9 mouse cellular contexts compared by ENCODE assay signal in the genomic region with DNA sequence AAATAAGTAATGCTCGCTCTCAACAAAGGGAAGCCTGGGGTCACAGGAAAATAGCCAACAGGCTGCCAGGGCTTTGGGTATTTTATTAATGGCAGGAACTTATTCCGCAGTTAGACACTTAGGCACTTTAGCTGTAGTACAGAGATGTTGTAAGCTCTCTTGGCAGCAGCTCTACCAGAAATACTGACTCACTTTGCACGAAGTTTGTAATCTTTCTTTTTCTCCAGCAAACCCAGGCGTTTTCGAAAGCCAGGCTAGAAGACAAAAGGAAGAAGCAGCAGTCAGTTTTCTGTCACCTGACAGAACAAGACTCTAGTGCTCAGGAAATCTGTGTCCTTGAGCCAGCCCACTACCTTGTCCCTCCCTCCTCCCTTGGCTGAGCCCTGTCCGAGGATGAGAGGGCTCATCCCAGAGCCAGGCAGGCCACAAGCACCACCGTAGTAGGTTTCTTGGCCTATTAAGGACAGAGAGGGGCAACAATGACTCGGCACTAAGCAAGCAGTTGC. TPM values are rescaled to one million over a fixed set of nuclear protein-coding genes. Genes with fewer than 3 reads are reported as not detected.
DNase-seq lines count a peak whose midpoint lies in the region; ATAC-seq and TF ChIP-seq lines count a peak whose summit lies in the region.
"Had no signal": no experiment of that assay in that cellular context is flagged by ENCODE, and none has a peak within 500 bp of the region (broad histone marks: within the 10 kb centered on the region; RNA-seq: fewer than 3 reads in every experiment).

No protein-coding gene starts in this region.

- H3K9me3 ChIP-seq in heart, embryonic 13.5 days: no peaks in the 10 kb centered on the region
- no peaks in the 10 kb centered on the region for H3K9me3 ChIP-seq in heart, embryonic 10.5 days

- H3K27me3 ChIP-seq in heart, embryonic 13.5 days (replicated peaks): no peaks in the 10 kb centered on the region
- no peaks in the 10 kb centered on the region for H3K27me3 ChIP-seq in heart, embryonic 10.5 days (ENCODE audit: insufficient read depth, poor library complexity, severe bottlenecking)

- peak overlapping the region; percentile 73 for H3K27ac ChIP-seq in heart, embryonic 13.5 days (replicated peaks)
- no peak overlapping the region for H3K27ac ChIP-seq in heart, embryonic 10.5 days
- no peak overlapping the region for H3K27ac ChIP-seq in layer of hippocampus, adult 2 months

- peaks cover 80% of the 10 kb centered on the region for H3K36me3 ChIP-seq in heart, embryonic 13.5 days
- peaks cover 64% of the 10 kb centered on the region for H3K36me3 ChIP-seq in heart, embryonic 10.5 days

- H3K9ac ChIP-seq in heart, embryonic 13.5 days: peak overlapping the region; percentile 48; the same call in 1 of the 2 replicates

- 59% methylated on average over 8 of the region's 8 CpGs for WGBS in heart, embryonic 13.5 days
- WGBS in heart, embryonic 10.5 days: 76% methylated on average over 8 of the region's 8 CpGs

- no peak for ATAC-seq in heart, embryonic 13.5 days (ENCODE audit: extremely low read depth, insufficient number of reproducible peaks, low FRiP score, low TSS enrichment)
- ATAC-seq: intestine, postnatal 0 days had no signal

- no peak overlapping the region for H3K4me3 ChIP-seq in heart, embryonic 13.5 days
- no peak overlapping the region for H3K4me3 ChIP-seq in heart, embryonic 10.5 days
- no peak overlapping the region for H3K4me3 ChIP-seq in layer of hippocampus, adult 2 months

- no peak for TF ChIP-seq CTCF in layer of hippocampus, adult 2 months (conservative IDR thresholded peaks at IDR 0.05)

- peak overlapping the region; percentile 14; the same call in 1 of the 2 replicates for H3K4me2 ChIP-seq in heart, embryonic 13.5 days

- DNase-seq in heart, embryonic 10.5 days (ENCODE audit: low spot score): no peak
- peak; percentile 28 for DNase-seq in urinary bladder, postnatal 14 days (ENCODE audit: low spot score)
- DNase-seq in urinary bladder, postnatal 36 days (ENCODE audit: low spot score in 2 of 2): no peak
- DNase-seq in fibroblast of lung, adult 2 months (ENCODE audit: low read depth): peak; percentile 49
- DNase-seq in layer of hippocampus, postnatal 14 days (ENCODE audit: low spot score in 2 of 2): no peak
- DNase-seq in layer of hippocampus, adult 2 months (ENCODE audit: low spot score in 2 of 2): no peak

- peaks cover 18% of the 10 kb centered on the region for H3K4me1 ChIP-seq in heart, embryonic 13.5 days
- H3K4me1 ChIP-seq in heart, embryonic 10.5 days: peaks cover 5% of the 10 kb centered on the region; the same call in 1 of the 2 replicates

RNA-seq across cellular contexts. Expression of gene Utp11, which starts 7.5 kb away (rescaled TPM):
- 48.9 and 50.6 TPM in 2 replicates for polyA plus RNA-seq in heart, embryonic 13.5 days (2015; fragmentation: Nextera tagmentation; extraction: Ambion mirVana)
- 53.0 and 63.6 TPM in 2 replicates for polyA plus RNA-seq in heart, embryonic 10.5 days (2016; fragmentation: Nextera tagmentation; extraction: Ambion mirVana)
- 10 to 100 TPM; 15.5 to 17.5 TPM for total RNA-seq in layer of hippocampus, postnatal 14 days (2021)
- total RNA-seq in layer of hippocampus, adult 2 months (2021): 10 to 100 TPM; 16.6 to 18.6 TPM

RNA-seq across cellular contexts. Expression of gene Fhl3, which starts 14.6 kb away (rescaled TPM):
- polyA plus RNA-seq in heart, embryonic 13.5 days (2015; fragmentation: Nextera tagmentation; extraction: Ambion mirVana): 6.7 and 7.4 TPM in 2 replicates
- polyA plus RNA-seq in heart, embryonic 10.5 days (2016; fragmentation: Nextera tagmentation; extraction: Ambion mirVana): 3.9 and 5.4 TPM in 2 replicates
- total RNA-seq in layer of hippocampus, postnatal 14 days (2021): 1 to 10 TPM; 4.5 to 4.9 TPM
- 1 to 10 TPM; 1.4 to 1.5 TPM for total RNA-seq in layer of hippocampus, adult 2 months (2021)

RNA-seq across cellular contexts. Expression of gene Sf3a3, which starts 28.6 kb away (rescaled TPM):
- polyA plus RNA-seq in heart, embryonic 13.5 days (2015; fragmentation: Nextera tagmentation; extraction: Ambion mirVana): 92.4 and 96.2 TPM in 2 replicates
- polyA plus RNA-seq in heart, embryonic 10.5 days (2016; fragmentation: Nextera tagmentation; extraction: Ambion mirVana): 137 and 180 TPM in 2 replicates
- 10 to 100 TPM; 33.2 to 35.7 TPM for total RNA-seq in layer of hippocampus, postnatal 14 days (2021)
- 10 to 100 TPM; 35.1 to 35.7 TPM for total RNA-seq in layer of hippocampus, adult 2 months (2021)

RNA-seq across cellular contexts. Expression of gene Pou3f1, which starts 29.3 kb away (rescaled TPM):
- 0.15 and 0.28 TPM in 2 replicates for polyA plus RNA-seq in heart, embryonic 13.5 days (2015; fragmentation: Nextera tagmentation; extraction: Ambion mirVana)
- 0.10 and 0.35 TPM in 2 replicates for polyA plus RNA-seq in heart, embryonic 10.5 days (2016; fragmentation: Nextera tagmentation; extraction: Ambion mirVana)
- 10 to 100 TPM; 33.0 to 41.2 TPM for total RNA-seq in layer of hippocampus, postnatal 14 days (2021)
- total RNA-seq in layer of hippocampus, adult 2 months (2021): 10 to 100 TPM; 40.5 to 40.7 TPM
- total RNA-seq: monocyte, adult 5-6 weeks had no signal
- polyA plus RNA-seq: intestine, postnatal 0 days had no signal

RNA-seq across cellular contexts. Expression of gene Inpp5b, which starts 55.7 kb away (rescaled TPM):
- polyA plus RNA-seq in heart, embryonic 13.5 days (2015; fragmentation: Nextera tagmentation; extraction: Ambion mirVana): 14.1 and 17.6 TPM in 2 replicates
- polyA plus RNA-seq in heart, embryonic 10.5 days (2016; fragmentation: Nextera tagmentation; extraction: Ambion mirVana): 19.9 and 25.5 TPM in 2 replicates
- 10 to 100 TPM; 37.3 to 41.2 TPM for total RNA-seq in layer of hippocampus, postnatal 14 days (2021)
- 10 to 100 TPM; 43.6 to 51.2 TPM for total RNA-seq in layer of hippocampus, adult 2 months (2021)

Comparison
In these comparisons a context has a peak if more than half of its experiments do, and no peak if none do; other contexts are left out.
1. DNase-seq: peak in urinary bladder, postnatal 14 days (single experiment) and fibroblast of lung, adult 2 months (single experiment); none in heart, embryonic 10.5 days (single experiment), urinary bladder, postnatal 36 days (0 of 2), layer of hippocampus, postnatal 14 days (0 of 2) and layer of hippocampus, adult 2 months (0 of 2).